Comparison of ENCODE assay signal across 16 mouse cellular contexts in genomic region chr1:36401509-36401908, GRCm38 (mm10). TPM values are rescaled to one million over a fixed set of nuclear protein-coding genes. Genes with fewer than 3 reads are reported as not detected.
DNase-seq lines count a peak whose midpoint lies in the region; ATAC-seq and TF ChIP-seq lines count a peak whose summit lies in the region.
"Had no signal": no experiment of that assay in that cellular context is flagged by ENCODE, and none has a peak within 500 bp of the region (broad histone marks: within the 10 kb centered on the region; RNA-seq: fewer than 3 reads in every experiment).

No protein-coding gene starts in this region.

- peak; percentile 18 for DNase-seq in layer of hippocampus, adult 11-12 months (ENCODE audit: low spot score)
- DNase-seq in layer of hippocampus, postnatal 25 days (ENCODE audit: extremely low spot score in 1 of 2, low spot score in 1 of 2), result no peak
- DNase-seq in brain, embryonic 14.5 days (ENCODE audit: low read depth), result peak; percentile 92
- DNase-seq in midbrain, embryonic 14.5 days, result peak; percentile 80
- no peak for DNase-seq in gastrocnemius, adult 18-20 months (ENCODE audit: low spot score)
- no peak for DNase-seq in right cerebral cortex, adult 2 months (ENCODE audit: low spot score in 2 of 2)
- DNase-seq: adrenal gland, postnatal 10 days; cerebellum, adult 11 months; heart, adult 11 months; heart, postnatal 10 days; kidney, postnatal 14 days; lung, embryonic 14.5 days had no signal

- no peak for TF ChIP-seq POLR2A in brain, embryonic 14.5 days (IDR thresholded peaks at IDR 0.05; ENCODE audit: borderline replicate concordance, extremely low read depth, insufficient read depth, insufficient read length, poor library complexity, severe bottlenecking)

- WGBS in forebrain, embryonic 15.5 days, result 20% methylated on average over 4 of the region's 4 CpGs
- WGBS in midbrain, embryonic 14.5 days, result 41% methylated on average over 4 of the region's 4 CpGs

- peaks cover 15% of the 10 kb centered on the region for H3K4me1 ChIP-seq in forebrain, embryonic 15.5 days
- peaks cover 15% of the 10 kb centered on the region for H3K4me1 ChIP-seq in midbrain, embryonic 14.5 days (ENCODE audit: control insufficient read depth, insufficient read depth, low read length)

- no peak overlapping the region for H3K4me2 ChIP-seq in forebrain, embryonic 15.5 days (replicated peaks)
- H3K4me2 ChIP-seq in midbrain, embryonic 14.5 days (ENCODE audit: low read length), result no peak overlapping the region
- H3K4me2 ChIP-seq: lung, embryonic 14.5 days had no signal

- no peaks in the 10 kb centered on the region for H3K36me3 ChIP-seq in forebrain, embryonic 15.5 days
- H3K36me3 ChIP-seq in midbrain, embryonic 14.5 days (ENCODE audit: control insufficient read depth, insufficient read depth, low read length), result no peaks in the 10 kb centered on the region
- H3K36me3 ChIP-seq: G1E had no signal

- H3K9ac ChIP-seq in forebrain, embryonic 15.5 days (replicated peaks), result no peak overlapping the region
- H3K9ac ChIP-seq in midbrain, embryonic 14.5 days (replicated peaks; ENCODE audit: low read length), result no peak overlapping the region
- H3K9ac ChIP-seq: lung, embryonic 14.5 days had no signal

- TF ChIP-seq CTCF in brain, embryonic 14.5 days (IDR thresholded peaks at IDR 0.05; ENCODE audit: borderline replicate concordance, extremely low read depth, insufficient read depth, insufficient read length), result no peak

- H3K4me3 ChIP-seq in forebrain, embryonic 15.5 days, result no peak overlapping the region
- no peak overlapping the region for H3K4me3 ChIP-seq in midbrain, embryonic 14.5 days (replicated peaks; ENCODE audit: low read depth, low read length)

- H3K9me3 ChIP-seq in forebrain, embryonic 15.5 days, result no peaks in the 10 kb centered on the region
- no peaks in the 10 kb centered on the region for H3K9me3 ChIP-seq in midbrain, embryonic 14.5 days (ENCODE audit: control insufficient read depth, low read length)
- H3K9me3 ChIP-seq: G1E had no signal

- peak overlapping the region; percentile 80 for H3K27ac ChIP-seq in forebrain, embryonic 15.5 days (replicated peaks)
- peak overlapping the region; percentile 62 for H3K27ac ChIP-seq in midbrain, embryonic 14.5 days (replicated peaks; ENCODE audit: low read depth, low read length)

- ATAC-seq in forebrain, embryonic 15.5 days (replicated peaks), result peak; percentile 85
- ATAC-seq in midbrain, embryonic 14.5 days (ENCODE audit: low FRiP score, low TSS enrichment), result peak; percentile 27; the same call in 1 of the 2 replicates
- ATAC-seq: intestine, postnatal 0 days had no signal

- H3K27me3 ChIP-seq in forebrain, embryonic 15.5 days, result no peaks in the 10 kb centered on the region
- H3K27me3 ChIP-seq in midbrain, embryonic 14.5 days (ENCODE audit: control insufficient read depth, insufficient read depth, low read length), result no peaks in the 10 kb centered on the region

RNA-seq across cellular contexts. Expression of gene Fer1l5, which starts 29.4 kb away (rescaled TPM):
- total RNA-seq in layer of hippocampus, postnatal 25 days (2021), result not detected
- 0.03 and 0.07 TPM in 2 replicates for polyA plus RNA-seq in brain, embryonic 14.5 days (2012; rRNA removed)
- polyA plus RNA-seq in forebrain, embryonic 15.5 days (2015; fragmentation: Nextera tagmentation; extraction: Ambion mirVana), result 2.0 TPM in 2 replicates
- polyA plus RNA-seq in midbrain, embryonic 14.5 days (2014; fragmentation: Nextera tagmentation; extraction: Ambion mirVana), result 2.0 and 2.1 TPM in 2 replicates
- total RNA-seq in gastrocnemius, adult 18-20 months (2021), result not detected
- total RNA-seq: G1E; heart, postnatal 10 days; liver, adult 2 months had no signal
- polyA plus RNA-seq: G1E; liver, adult 2 months had no signal

RNA-seq across cellular contexts. Expression of gene Kansl3, which starts 32.5 kb away (rescaled TPM):
- total RNA-seq in layer of hippocampus, postnatal 25 days (2021), result 10 to 100 TPM; 58.2 to 62.6 TPM
- polyA plus RNA-seq in brain, embryonic 14.5 days (2012; rRNA removed), result 65.6 and 73.9 TPM in 2 replicates
- 34.4 and 37.2 TPM in 2 replicates for polyA plus RNA-seq in forebrain, embryonic 15.5 days (2015; fragmentation: Nextera tagmentation; extraction: Ambion mirVana)
- 30.3 and 39.7 TPM in 2 replicates for polyA plus RNA-seq in midbrain, embryonic 14.5 days (2014; fragmentation: Nextera tagmentation; extraction: Ambion mirVana)
- 10 to 100 TPM; 31.9 to 40.6 TPM for total RNA-seq in gastrocnemius, adult 18-20 months (2021)

RNA-seq across cellular contexts. Expression of gene Lman2l, which starts 43.6 kb away (rescaled TPM):
- 10 to 100 TPM; 61.4 to 63.8 TPM for total RNA-seq in layer of hippocampus, postnatal 25 days (2021)
- polyA plus RNA-seq in brain, embryonic 14.5 days (2012; rRNA removed), result 46.8 and 52.8 TPM in 2 replicates
- polyA plus RNA-seq in forebrain, embryonic 15.5 days (2015; fragmentation: Nextera tagmentation; extraction: Ambion mirVana), result 66.3 and 68.4 TPM in 2 replicates
- polyA plus RNA-seq in midbrain, embryonic 14.5 days (2014; fragmentation: Nextera tagmentation; extraction: Ambion mirVana), result 41.2 and 42.7 TPM in 2 replicates
- total RNA-seq in gastrocnemius, adult 18-20 months (2021), result 10 to 100 TPM; 21.0 to 22.2 TPM

Comparison
In these comparisons a context has a peak if more than half of its experiments do, and no peak if none do; other contexts are left out.
1. DNase-seq: peak in layer of hippocampus, adult 11-12 months (single experiment), brain, embryonic 14.5 days (single experiment) and midbrain, embryonic 14.5 days (single experiment); none in layer of hippocampus, postnatal 25 days (0 of 2), gastrocnemius, adult 18-20 months (single experiment) and right cerebral cortex, adult 2 months (0 of 2).